Mouse (Mus musculus) midbrain, embryonic 13.5 days (tissue): ENCODE data around the gene Cenpa. TPM values are rescaled to one million over a fixed set of nuclear protein-coding genes. Genes with fewer than 3 reads are reported as not detected.

Experiments used
- ATAC-seq: fragments of 200-750 bp; cut with Nextera tagmentation; 2 replicates; pipeline ENCODE4 v1.8.0; 2017; ENCODE audit warnings: mild to moderate bottlenecking, moderate TSS enrichment, moderate library complexity
- H3K27ac ChIP-seq: fragments of 300-500 bp; sonication (generic); 2 replicates; pipeline ENCODE4 v1.5.1; 2015; ENCODE audit warnings: inconsistent platforms, mild to moderate bottlenecking, moderate library complexity
- H3K27me3 ChIP-seq: fragments of 300-500 bp; sonication (generic); 2 replicates; pipeline ENCODE4 v1.6.1; 2015; ENCODE audit warnings: mild to moderate bottlenecking, inconsistent platforms
- H3K36me3 ChIP-seq: fragments of 300-500 bp; sonication (generic); 2 replicates; pipeline ENCODE4 v1.6.1; 2015; ENCODE audit warnings: mild to moderate bottlenecking, inconsistent platforms
- H3K4me1 ChIP-seq: fragments of 300-500 bp; sonication (generic); replicated peaks from 2 replicates; pipeline ENCODE4 v1.6.1; 2015; ENCODE audit warnings: inconsistent platforms
- H3K4me2 ChIP-seq: fragments of 300-500 bp; sonication (generic); replicated peaks from 2 replicates; pipeline ENCODE4 v1.6.1; 2015; ENCODE audit warnings: moderate library complexity, mild to moderate bottlenecking, inconsistent platforms
- H3K4me3 ChIP-seq: fragments of 300-500 bp; sonication (generic); replicated peaks from 2 replicates; pipeline ENCODE4 v1.5.1; 2015; ENCODE audit warnings: mild to moderate bottlenecking, inconsistent platforms
- H3K9ac ChIP-seq: fragments of 300-500 bp; sonication (generic); replicated peaks from 2 replicates; pipeline ENCODE4 v1.6.1; 2015; ENCODE audit warnings: mild to moderate bottlenecking, inconsistent platforms
- H3K9me3 ChIP-seq: fragments of 300-500 bp; sonication (generic); 2 replicates; pipeline ENCODE4 v1.6.1; 2016; ENCODE audit warnings: mild to moderate bottlenecking, inconsistent platforms
- WGBS: fragments of 180-500 bp; shearing (Covaris S2); methylation state at CpG from one replicate; pipeline ENCODE4 v1.1.7; 2015; 5-methylcytosine and 5-hydroxymethylcytosine counted together
- polyA plus RNA-seq: library from polyadenylated mRNA; unstranded; fragments of >200 nt; fragmentation: Nextera tagmentation; extraction: Ambion mirVana; gene quantifications from 2 replicates; pipeline ENCODE4 v1.2.1, GENCODE M21; 2015

Cenpa gene
- polyA plus RNA-seq, 1 experiment from 2014 or later, result 122 TPM

- H3K9me3 ChIP-seq, result no peaks in the 10 kb centered on the region
- WGBS, result 62% methylated on average over 4 of the region's 4 CpGs
- H3K36me3 ChIP-seq, result no peaks in the 10 kb centered on the region
- peaks cover 14% of the 10 kb centered on the region for H3K4me1 ChIP-seq
- ATAC-seq, result no peak
- H3K4me3 ChIP-seq, result no peak overlapping the region
- H3K27me3 ChIP-seq, result peaks cover 47% of the 10 kb centered on the region
- no peak overlapping the region for H3K27ac ChIP-seq
- H3K4me2 ChIP-seq, result no peak overlapping the region
- no peak overlapping the region for H3K9ac ChIP-seq
Observed at GRCm38 (mm10) chr5:30624908-30625307, 41.7 kb upstream of the Cenpa start.

GRCm38 (mm10) chr5:30625379-30625778 is 41.2 kb upstream of the Cenpa start:
- Histone ChIP-seq H3K27ac (no peak overlapping the region), H3K36me3 (no peaks in the 10 kb centered on the region), H3K4me3 (no peak overlapping the region), H3K9ac (no peak overlapping the region), H3K27me3 (peaks cover 47% of the 10 kb centered on the region), H3K4me1 (peaks cover 14% of the 10 kb centered on the region), H3K4me2 (no peak overlapping the region), H3K9me3 (no peaks in the 10 kb centered on the region)
- ATAC-seq, result no peak
- 81% methylated on average over 3 of the region's 3 CpGs for WGBS

- Histone ChIP-seq H3K4me1 (peaks cover 14% of the 10 kb centered on the region), H3K27me3 (peaks cover 35% of the 10 kb centered on the region), H3K9ac (no peak overlapping the region), H3K9me3 (no peaks in the 10 kb centered on the region), H3K36me3 (no peaks in the 10 kb centered on the region), H3K27ac (no peak overlapping the region), H3K4me2 (no peak overlapping the region), H3K4me3 (no peak overlapping the region)
- WGBS, result 83% methylated on average over 8 of the region's 8 CpGs
- ATAC-seq, result no peak
Observed at GRCm38 (mm10) chr5:30626331-30627105, 40.1 kb upstream of the Cenpa start.

- 86% methylated on average over 3 of the region's 3 CpGs for WGBS
- no peaks in the 10 kb centered on the region for H3K4me1 ChIP-seq
- no peak overlapping the region for H3K4me2 ChIP-seq
- H3K9me3 ChIP-seq, result no peaks in the 10 kb centered on the region
- no peak overlapping the region for H3K9ac ChIP-seq
- H3K27ac ChIP-seq, result no peak overlapping the region
- H3K36me3 ChIP-seq, result no peaks in the 10 kb centered on the region
- H3K27me3 ChIP-seq, result peaks cover 15% of the 10 kb centered on the region
- no peak overlapping the region for H3K4me3 ChIP-seq
- ATAC-seq, result no peak
Observed at GRCm38 (mm10) chr5:30628511-30628910, 38.1 kb upstream of the Cenpa start.

- no peaks in the 10 kb centered on the region for H3K36me3 ChIP-seq
- ATAC-seq, result no peak
- no peak overlapping the region for H3K27ac ChIP-seq
- H3K4me1 ChIP-seq, result no peaks in the 10 kb centered on the region
- 81% methylated on average over 6 of the region's 6 CpGs for WGBS
- no peaks in the 10 kb centered on the region for H3K9me3 ChIP-seq
- H3K4me3 ChIP-seq, result no peak overlapping the region
- no peak overlapping the region for H3K9ac ChIP-seq
- H3K4me2 ChIP-seq, result no peak overlapping the region
- 0 out of 2 replicates have a peak, but pooled peaks cover 4% of the 10 kb centered on the region for H3K27me3 ChIP-seq
Observed at GRCm38 (mm10) chr5:30630401-30630800, 36.2 kb upstream of the Cenpa start.

DNA sequence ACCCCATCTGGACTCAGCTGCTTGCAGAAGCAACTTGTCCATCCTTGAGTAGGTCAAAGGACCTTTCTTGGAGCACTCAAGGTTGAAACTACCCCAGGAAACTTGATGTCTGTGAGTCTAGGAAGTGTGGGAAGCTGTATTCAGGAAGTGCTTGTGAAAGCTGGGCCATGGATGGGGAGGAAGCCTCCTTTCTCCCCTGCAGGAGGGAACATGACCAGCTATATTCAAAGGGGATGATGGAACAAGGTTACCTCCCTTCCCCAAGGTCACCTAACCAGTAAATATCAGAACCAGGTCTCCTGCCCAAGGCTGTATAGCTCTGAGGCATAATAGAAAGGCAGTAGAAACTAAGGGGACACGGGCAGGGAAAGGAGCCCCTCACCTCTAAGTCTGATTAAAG is 34.4 kb upstream of the Cenpa start:
- H3K4me1 ChIP-seq, result no peaks in the 10 kb centered on the region
- 77% methylated on average over 1 of the region's 1 CpGs for WGBS
- H3K9me3 ChIP-seq, result no peaks in the 10 kb centered on the region
- H3K27ac ChIP-seq, result no peak overlapping the region
- no peaks in the 10 kb centered on the region for H3K36me3 ChIP-seq
- no peak overlapping the region for H3K9ac ChIP-seq
- ATAC-seq, result no peak
- H3K4me2 ChIP-seq, result no peak overlapping the region
- no peaks in the 10 kb centered on the region for H3K27me3 ChIP-seq
- H3K4me3 ChIP-seq, result no peak overlapping the region

DNA sequence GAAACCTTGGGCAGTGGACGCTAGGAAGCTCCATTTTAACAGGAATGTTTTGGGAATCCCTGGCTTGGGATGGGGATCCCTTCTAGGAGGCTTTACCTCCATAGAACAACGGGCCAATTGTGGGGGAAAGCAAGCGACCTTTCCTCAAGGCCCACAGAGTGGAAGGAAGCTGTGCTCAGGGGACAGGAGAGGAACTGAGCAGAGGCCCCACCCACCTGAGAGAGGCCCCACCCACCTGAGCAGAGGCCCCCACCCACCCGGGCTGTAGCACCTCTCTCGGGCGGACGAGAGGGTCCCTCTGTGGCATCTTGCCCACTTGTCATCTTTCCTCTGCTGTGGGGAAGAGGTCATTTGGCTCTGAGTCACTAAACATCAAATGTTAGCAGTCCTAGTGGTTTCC is 29.6 kb upstream of the Cenpa start:
- H3K4me2 ChIP-seq, result no peak overlapping the region
- WGBS, result 68% methylated on average over 7 of the region's 7 CpGs
- ATAC-seq, result no peak
- H3K36me3 ChIP-seq, result no peaks in the 10 kb centered on the region
- no peaks in the 10 kb centered on the region for H3K4me1 ChIP-seq
- no peak overlapping the region for H3K27ac ChIP-seq
- H3K4me3 ChIP-seq, result no peak overlapping the region
- no peaks in the 10 kb centered on the region for H3K27me3 ChIP-seq
- no peak overlapping the region for H3K9ac ChIP-seq
- no peaks in the 10 kb centered on the region for H3K9me3 ChIP-seq

DNA sequence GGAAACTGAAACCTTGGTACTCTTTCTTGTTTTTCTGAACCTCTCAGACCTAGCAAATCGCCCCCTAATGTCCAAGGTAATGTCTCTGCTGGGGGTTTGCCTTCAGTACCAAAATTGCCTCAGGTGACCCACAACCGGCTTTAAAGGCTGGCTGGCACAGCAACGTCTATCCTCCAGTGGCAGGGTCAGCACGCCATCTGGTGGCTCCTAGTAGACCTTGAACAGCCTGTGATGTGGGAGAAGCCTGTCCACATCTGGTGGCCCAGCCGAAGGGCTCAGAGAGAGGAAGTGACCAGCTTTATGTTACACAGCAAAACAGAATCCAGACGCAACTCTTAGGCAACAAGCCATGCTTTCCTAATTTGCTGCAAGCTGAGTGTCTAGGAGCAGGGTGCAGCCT is 28.5 kb upstream of the Cenpa start:
- H3K4me3 ChIP-seq, result no peak overlapping the region
- H3K9me3 ChIP-seq, result no peaks in the 10 kb centered on the region
- no peaks in the 10 kb centered on the region for H3K27me3 ChIP-seq
- no peak overlapping the region for H3K4me2 ChIP-seq
- no peak overlapping the region for H3K27ac ChIP-seq
- peak; percentile 72 for ATAC-seq
- 6% methylated on average over 6 of the region's 6 CpGs for WGBS
- no peaks in the 10 kb centered on the region for H3K4me1 ChIP-seq
- no peak overlapping the region for H3K9ac ChIP-seq
- H3K36me3 ChIP-seq, result no peaks in the 10 kb centered on the region

- Histone ChIP-seq H3K4me2 (no peak overlapping the region), H3K9me3 (no peaks in the 10 kb centered on the region), H3K27me3 (no peaks in the 10 kb centered on the region; the same call in 1 of the 2 replicates), H3K4me1 (peaks cover 12% of the 10 kb centered on the region), H3K9ac (no peak overlapping the region), H3K36me3 (no peaks in the 10 kb centered on the region), H3K4me3 (no peak overlapping the region), H3K27ac (no peak overlapping the region)
- ATAC-seq, result no peak
- WGBS, result 62% methylated on average over 5 of the region's 5 CpGs
Observed at GRCm38 (mm10) chr5:30643477-30644179, 22.9 kb upstream of the Cenpa start.

DNA sequence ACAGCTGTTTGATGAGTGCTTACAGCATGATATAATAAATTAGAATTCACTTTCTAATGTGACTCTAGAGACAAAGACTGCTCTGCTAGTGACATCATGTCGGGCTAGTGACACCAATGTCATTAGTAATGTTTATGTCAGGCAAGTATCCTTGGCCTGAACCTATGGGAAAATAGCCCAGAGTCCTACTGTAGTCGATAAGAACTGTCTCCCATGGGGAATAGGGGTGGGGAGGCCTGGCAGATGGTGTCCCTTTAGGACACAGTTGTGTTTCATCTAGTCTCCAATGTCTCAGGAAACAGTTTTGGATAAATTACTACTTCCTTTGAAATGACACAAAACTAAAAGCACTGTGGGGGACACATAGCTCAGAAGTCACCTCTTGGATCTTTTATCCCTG is 20.5 kb upstream of the Cenpa start:
- Histone ChIP-seq H3K9ac (no peak overlapping the region), H3K4me1 (peaks cover 20% of the 10 kb centered on the region), H3K27me3 (no peaks in the 10 kb centered on the region; the same call in 1 of the 2 replicates), H3K4me3 (no peak overlapping the region), H3K36me3 (no peaks in the 10 kb centered on the region), H3K9me3 (no peaks in the 10 kb centered on the region), H3K27ac (no peak overlapping the region), H3K4me2 (no peak overlapping the region)
- ATAC-seq, result no peak
- WGBS, result 82% methylated on average over 2 of the region's 2 CpGs

GRCm38 (mm10) chr5:30647396-30647795 is 19.2 kb upstream of the Cenpa start:
- no peaks in the 10 kb centered on the region; the same call in 1 of the 2 replicates for H3K27me3 ChIP-seq

GRCm38 (mm10) chr5:30647815-30648560 is 18.6 kb upstream of the Cenpa start, which contains the start of gene Slc35f6:
Gene Slc35f6 (plus strand): TSS chr5:30647933.
- Histone ChIP-seq H3K27me3 (no peaks in the 10 kb centered on the region; the same call in 1 of the 2 replicates), H3K4me2 (peak within 1 kb of the TSS; percentile 94), H3K36me3 (0 out of 2 replicates have a peak, but pooled peaks cover 5% of the 10 kb centered on the region), H3K4me1 (peaks cover 20% of the 10 kb centered on the region), H3K4me3 (peak within 1 kb of the TSS; percentile 92), H3K27ac (peak within 1 kb of the TSS; percentile 73), H3K9me3 (no peaks in the 10 kb centered on the region), H3K9ac (peak within 1 kb of the TSS; percentile 83)
- WGBS, result under 1% methylated on average over 38 of the region's 38 CpGs
- ATAC-seq, result peak; percentile 96

More at GRCm38 (mm10) chr5:30647396-30647795, 19.2 kb upstream of the Cenpa start:
- 15% methylated on average over 9 of the region's 9 CpGs for WGBS
- Histone ChIP-seq H3K9me3 (no peaks in the 10 kb centered on the region), H3K4me1 (peaks cover 20% of the 10 kb centered on the region), H3K36me3 (0 out of 2 replicates have a peak, but pooled peaks cover 5% of the 10 kb centered on the region), H3K4me2 (peak overlapping the region; percentile 94), H3K9ac (peak overlapping the region; percentile 83), H3K27ac (peak overlapping the region; percentile 73), H3K4me3 (peak overlapping the region; percentile 92)
- no peak; the same call in 1 of the 2 replicates for ATAC-seq
